Mouse (Mus musculus) lung, adult 2 months (tissue): ENCODE results near the gene P2rx2.
A peak's percentile ranks its signal among the peaks of the same experiment; 100 is the strongest.

ENCODE experiments used
- CTCF ChIP-seq: fragments of 200-500 bp; IDR thresholded peaks from 2 replicates; pipeline ENCODE4 v1.5.1; 2011; ENCODE audit warnings: mild to moderate bottlenecking, low read length, control low read depth; ENCODE audit not compliant: insufficient read depth
- POLR2A ChIP-seq: fragments of 200-500 bp; IDR thresholded peaks from 2 replicates; pipeline ENCODE4 v1.6.1; 2011; ENCODE audit warnings: low read depth, mild to moderate bottlenecking, control low read depth, low read length, borderline replicate concordance; ENCODE audit errors: extremely low read depth

GRCm38 (mm10) chr5:110357531-110358179 lies 14.6 kb upstream of the P2rx2 start:
- no peak for TF ChIP-seq POLR2A
- peak; percentile 80 for TF ChIP-seq CTCF
